Mouse (Mus musculus) splenic B cell, adult 2 months (primary cell): Measurements from ENCODE around the gene Klk1.

Experiments
- DNase-seq: peaks from one replicate; pipeline ENCODE4 v3.0.0-alpha.2; 2011; ENCODE audit warnings: low read depth, low spot score
- H3K27me3 ChIP-seq: 2 replicates; pipeline ENCODE4 v1.6.1; 2012; ENCODE audit warnings: mild to moderate bottlenecking, low read length, moderate library complexity, mixed read lengths; ENCODE audit not compliant: control insufficient read depth, poor library complexity, insufficient read depth, severe bottlenecking
- H3K36me3 ChIP-seq: 2 replicates; pipeline ENCODE4 v1.6.1; 2012; ENCODE audit warnings: mild to moderate bottlenecking, low read length, moderate library complexity, mixed read lengths; ENCODE audit not compliant: control insufficient read depth, poor library complexity, insufficient read depth, severe bottlenecking

Gene Klk1

DNA sequence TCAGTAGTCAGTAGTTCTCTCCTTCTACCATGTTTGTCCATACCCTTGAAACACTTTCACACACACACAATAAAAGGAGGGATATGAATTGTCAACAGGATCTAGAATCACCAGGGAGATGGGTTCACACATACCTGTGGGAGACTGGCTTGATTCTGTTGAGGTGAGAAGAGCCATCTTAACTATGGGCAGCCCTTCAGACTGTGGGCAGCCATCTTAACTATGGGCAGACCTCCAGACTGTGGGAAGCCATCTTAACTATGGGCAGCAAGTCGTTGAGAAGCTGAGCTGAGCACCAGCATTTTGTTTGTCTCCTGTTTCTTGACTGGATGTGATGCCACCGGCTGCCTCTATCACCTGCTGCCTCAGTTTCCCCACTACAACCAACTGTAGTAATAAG, 46.1 kb downstream of the Klk1 start:
- DNase-seq = peak; percentile 39

DNA sequence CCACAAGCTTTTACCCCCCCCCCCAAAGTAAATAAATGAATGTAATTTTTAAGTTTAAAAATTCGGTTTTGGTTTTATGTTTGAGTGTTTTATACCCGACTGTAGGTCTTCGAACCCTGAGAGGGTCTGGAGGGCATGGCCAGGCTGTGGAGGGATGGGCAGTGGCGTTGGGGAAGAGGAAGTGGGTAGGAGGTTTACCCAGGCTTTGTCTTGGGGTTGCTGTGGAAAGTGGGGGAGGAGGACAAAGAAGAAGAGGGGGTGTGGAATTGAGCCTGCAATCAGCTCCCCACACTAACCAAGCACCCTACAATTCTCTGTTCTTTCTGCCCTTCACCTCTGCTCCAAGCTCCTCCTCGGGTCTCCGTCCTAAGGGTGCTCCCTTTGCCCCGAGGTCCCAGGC, 47.4 kb downstream of the Klk1 start:
- no peak for DNase-seq
- Histone ChIP-seq H3K27me3 (no peaks in the 10 kb centered on the region), H3K36me3 (no peaks in the 10 kb centered on the region)

More for the DNA sequence above, 46.1 kb downstream of the Klk1 start:
- H3K36me3 ChIP-seq = no peaks in the 10 kb centered on the region
- no peaks in the 10 kb centered on the region for H3K27me3 ChIP-seq

GRCm38 (mm10) chr7:44273446-44273845, 48.3 kb downstream of the Klk1 start:
- no peaks in the 10 kb centered on the region for H3K36me3 ChIP-seq
- H3K27me3 ChIP-seq = no peaks in the 10 kb centered on the region; the same call in 1 of the 2 replicates
- no peak for DNase-seq

GRCm38 (mm10) chr7:44274096-44274495, 48.9 kb downstream of the Klk1 start:
- no peaks in the 10 kb centered on the region; the same call in 1 of the 2 replicates for H3K27me3 ChIP-seq
- no peaks in the 10 kb centered on the region for H3K36me3 ChIP-seq
- DNase-seq = no peak

DNA sequence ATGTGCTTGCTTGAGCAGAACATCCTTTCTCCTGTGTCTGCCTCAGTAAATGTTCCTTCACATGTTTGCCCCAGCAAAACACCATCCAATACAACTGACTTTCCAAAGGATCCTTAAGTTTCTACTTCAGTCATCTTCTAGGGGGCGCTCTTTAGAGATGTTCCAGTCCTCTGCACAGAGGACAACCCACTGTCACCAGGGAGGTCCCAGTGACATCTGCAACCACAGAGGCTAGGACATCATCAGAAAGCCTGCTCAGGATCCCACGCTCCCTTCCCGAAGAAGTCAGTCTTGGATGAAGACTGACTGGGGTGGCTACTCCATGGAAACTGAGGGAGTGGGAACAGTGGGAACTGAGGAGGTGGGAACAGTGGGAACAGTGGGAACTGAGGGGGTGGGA, 50.4 kb downstream of the Klk1 start:
- Histone ChIP-seq H3K27me3 (no peaks in the 10 kb centered on the region; the same call in 1 of the 2 replicates), H3K36me3 (no peaks in the 10 kb centered on the region)
- peak; percentile 18 for DNase-seq

DNA sequence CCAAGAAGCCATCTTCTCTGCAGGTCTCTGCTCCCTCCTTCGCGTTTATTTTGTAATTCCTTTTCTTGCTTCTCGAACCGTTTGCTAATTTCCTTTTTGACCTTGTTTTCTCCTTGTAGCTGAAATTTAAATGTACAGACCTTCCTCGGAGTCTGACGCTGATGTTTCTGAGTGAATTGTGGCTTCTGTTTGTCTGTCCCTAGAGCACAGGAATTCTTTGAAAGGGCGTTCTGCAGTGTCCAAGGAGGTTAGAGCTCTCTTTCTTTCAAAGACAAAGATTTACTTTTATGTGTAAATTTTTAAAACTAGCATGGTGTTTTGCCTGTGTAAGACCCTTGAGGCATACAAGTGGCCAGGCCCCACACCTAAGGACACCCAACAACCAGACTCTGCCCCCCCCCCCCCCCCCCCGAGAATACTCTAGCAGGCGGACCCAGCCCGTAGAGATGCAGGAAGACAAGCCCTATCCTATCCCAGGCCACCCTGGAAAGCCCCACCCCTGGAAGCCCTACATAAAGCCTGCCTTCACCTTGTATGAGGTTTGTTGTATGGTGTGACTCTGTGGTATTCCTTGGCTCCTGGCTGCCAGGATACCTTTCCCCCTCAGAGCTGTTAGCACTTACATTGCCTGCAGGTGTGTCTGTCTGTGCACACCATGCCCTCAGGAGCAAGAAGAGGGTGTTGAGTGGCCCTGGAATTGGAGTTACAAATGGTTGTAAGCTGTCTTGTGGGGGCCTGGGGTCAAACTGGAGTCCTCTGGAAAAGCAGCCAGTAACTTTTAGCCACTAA, 51.5 kb downstream of the Klk1 start:
- no peak for DNase-seq
- Histone ChIP-seq H3K36me3 (no peaks in the 10 kb centered on the region), H3K27me3 (no peaks in the 10 kb centered on the region; the same call in 1 of the 2 replicates)

- H3K27me3 ChIP-seq = no peaks in the 10 kb centered on the region; the same call in 1 of the 2 replicates
- H3K36me3 ChIP-seq = no peaks in the 10 kb centered on the region
- peak; percentile 83 for DNase-seq
Measured at GRCm38 (mm10) chr7:44277250-44277622, 52.1 kb downstream of the Klk1 start.
